Mouse (Mus musculus) myocyte (in vitro differentiated cells): Measurements from ENCODE around the gene Pth1r. TPM values are rescaled to one million over a fixed set of nuclear protein-coding genes. Genes with fewer than 3 reads are reported as not detected.

Source experiments
- H3K27me3 ChIP-seq: one replicate; pipeline ENCODE4 v1.6.1; 2011; ENCODE audit not compliant: control insufficient read depth, insufficient read depth, insufficient read length
- H3K36me3 ChIP-seq: one replicate; pipeline ENCODE4 v1.6.1; 2011; ENCODE audit not compliant: control insufficient read depth, insufficient read depth
- H3K4me2 ChIP-seq: one replicate; pipeline ENCODE4 v1.6.1; 2011; ENCODE audit warnings: low read depth, control low read depth
- H3K4me3 ChIP-seq: one replicate; pipeline ENCODE4 v1.5.1; 2011; ENCODE audit warnings: mild to moderate bottlenecking, control low read depth, moderate library complexity
- H3K79me2 ChIP-seq: one replicate; pipeline ENCODE4 v1.6.1; 2011; ENCODE audit not compliant: control insufficient read depth, insufficient read depth
- H3ac ChIP-seq: one replicate; pipeline ENCODE4 v1.6.1; 2011; ENCODE audit not compliant: control insufficient read depth, insufficient read length
- CEBPB ChIP-seq: IDR thresholded peaks from 2 replicates; pipeline ENCODE4 v1.6.1; 2011; ENCODE audit warnings: mild to moderate bottlenecking, moderate library complexity; ENCODE audit not compliant: poor library complexity, insufficient read depth, severe bottlenecking
- E2F4 ChIP-seq: IDR thresholded peaks from one replicate; pipeline ENCODE4 v1.6.1; 2011; ENCODE audit warnings: mild to moderate bottlenecking, control low read depth, moderate library complexity; ENCODE audit not compliant: insufficient read depth
- MAX ChIP-seq: IDR thresholded peaks from one replicate; pipeline ENCODE4 v1.6.1; 2011; ENCODE audit warnings: low read depth, mild to moderate bottlenecking, control low read depth
- MYOD1 ChIP-seq, 3 experiments: IDR thresholded peaks; one replicate each; pipeline ENCODE4 v1.6.1; 2011; ENCODE audit warnings: control low read depth in 2 of 3, low read depth in 2 of 3, mild to moderate bottlenecking in 2 of 3, moderate library complexity in 1 of 3; ENCODE audit not compliant: insufficient read length in 2 of 3, control insufficient read depth in 1 of 3
- MYOG ChIP-seq, 3 experiments: IDR thresholded peaks; one replicate each; pipeline ENCODE4 v1.6.1; 2011; ENCODE audit warnings: control low read depth in 2 of 3, low read depth in 2 of 3, mild to moderate bottlenecking in 2 of 3; ENCODE audit not compliant: insufficient read length in 2 of 3, control insufficient read depth in 1 of 3, insufficient read depth in 1 of 3
- POLR2A ChIP-seq: IDR thresholded peaks from one replicate; pipeline ENCODE4 v1.6.1; 2011; ENCODE audit warnings: low read depth, mild to moderate bottlenecking, control low read depth, moderate library complexity; ENCODE audit not compliant: insufficient read length
- POLR2AphosphoS2 ChIP-seq: IDR thresholded peaks from one replicate; pipeline ENCODE4 v1.6.1; 2011; ENCODE audit warnings: low read depth, control low read depth; ENCODE audit not compliant: insufficient read length
- REST ChIP-seq: IDR thresholded peaks from one replicate; pipeline ENCODE4 v1.6.1; 2011; ENCODE audit warnings: mild to moderate bottlenecking, control low read depth, moderate library complexity; ENCODE audit not compliant: insufficient read depth, insufficient read length
- SRF ChIP-seq: IDR thresholded peaks from one replicate; pipeline ENCODE4 v1.6.1; 2011; ENCODE audit warnings: low read depth; ENCODE audit not compliant: control insufficient read depth, insufficient read length
- TCF12 ChIP-seq: IDR thresholded peaks from one replicate; pipeline ENCODE4 v1.6.1; 2011; ENCODE audit warnings: mild to moderate bottlenecking, control low read depth; ENCODE audit not compliant: poor library complexity, insufficient read depth, severe bottlenecking
- TCF3 ChIP-seq: IDR thresholded peaks from one replicate; pipeline ENCODE4 v1.6.1; 2011; ENCODE audit warnings: low read depth, control low read depth; ENCODE audit not compliant: insufficient read length
- USF1 ChIP-seq: IDR thresholded peaks from one replicate; pipeline ENCODE4 v1.6.1; 2011; ENCODE audit warnings: low read depth, mild to moderate bottlenecking, control low read depth, moderate library complexity
- polyA plus RNA-seq: library from polyadenylated mRNA; unstranded; fragments of >200 nt; fragmentation: generic; extraction: Trizol; gene quantifications from one replicate; pipeline ENCODE4 v1.2.1, GENCODE M21; 2012; ENCODE audit warnings: missing spikeins

Gene Pth1r
- polyA plus RNA-seq, 1 experiment: 0.20 TPM

GRCm38 (mm10) chr9:110722060-110722459 is 24.9 kb downstream of the Pth1r start:
- TF ChIP-seq POLR2A (no peak), MYOD1 (IDR thresholded peaks at IDR 0.05; ENCODE audit: control insufficient read depth in 1 of 3, insufficient read length in 2 of 3, low read depth in 2 of 3) (no peak), MAX (no peak), TCF12 (no peak), CEBPB (no peak), POLR2AphosphoS2 (no peak), SRF (no peak), E2F4 (no peak), MYOG (IDR thresholded peaks at IDR 0.05; ENCODE audit: control insufficient read depth in 1 of 3, insufficient read depth in 1 of 3, insufficient read length in 2 of 3, low read depth in 2 of 3) (no peak), USF1 (no peak), TCF3 (no peak), REST (no peak)
- Histone ChIP-seq H3K4me2 (no peak overlapping the region), H3K27me3 (no peaks in the 10 kb centered on the region), H3K36me3 (no peaks in the 10 kb centered on the region), H3K79me2 (no peaks in the 10 kb centered on the region), H3K4me3 (no peak overlapping the region), H3ac (no peak overlapping the region)

DNA sequence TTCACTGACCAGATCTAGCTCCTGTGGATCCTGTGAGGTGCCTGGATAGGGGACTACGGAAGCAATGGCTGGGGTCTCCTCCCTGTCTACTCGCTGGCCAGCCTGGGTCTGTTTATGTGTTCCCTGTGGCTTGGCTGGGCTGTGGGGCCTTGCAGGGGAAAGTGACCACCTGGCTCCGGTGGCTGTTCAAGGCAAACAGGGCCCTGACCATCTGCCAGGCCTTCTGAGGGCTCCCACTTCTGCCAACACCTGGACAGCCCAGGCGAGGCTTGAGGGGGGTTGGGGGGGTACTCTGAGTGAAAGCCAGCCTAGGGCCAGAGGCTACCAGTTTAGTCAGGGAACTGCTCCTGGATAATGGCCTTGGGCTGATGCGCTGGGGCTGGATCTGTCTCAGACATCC is 27.0 kb downstream of the Pth1r start:
- no peaks in the 10 kb centered on the region for H3K27me3 ChIP-seq
- H3ac ChIP-seq: no peak overlapping the region
- H3K79me2 ChIP-seq: no peaks in the 10 kb centered on the region
- H3K4me2 ChIP-seq: no peak overlapping the region
- H3K4me3 ChIP-seq: no peak overlapping the region
- TF ChIP-seq MAX (no peak), USF1 (no peak), POLR2AphosphoS2 (no peak), CEBPB (no peak), E2F4 (no peak), SRF (no peak), POLR2A (no peak), TCF12 (no peak), MYOG (IDR thresholded peaks at IDR 0.05; ENCODE audit: control insufficient read depth in 1 of 3, insufficient read depth in 1 of 3, insufficient read length in 2 of 3, low read depth in 2 of 3) (no peak), MYOD1 (IDR thresholded peaks at IDR 0.05; ENCODE audit: control insufficient read depth in 1 of 3, insufficient read length in 2 of 3, low read depth in 2 of 3) (no peak), TCF3 (no peak)
- H3K36me3 ChIP-seq: peaks cover 5% of the 10 kb centered on the region

DNA sequence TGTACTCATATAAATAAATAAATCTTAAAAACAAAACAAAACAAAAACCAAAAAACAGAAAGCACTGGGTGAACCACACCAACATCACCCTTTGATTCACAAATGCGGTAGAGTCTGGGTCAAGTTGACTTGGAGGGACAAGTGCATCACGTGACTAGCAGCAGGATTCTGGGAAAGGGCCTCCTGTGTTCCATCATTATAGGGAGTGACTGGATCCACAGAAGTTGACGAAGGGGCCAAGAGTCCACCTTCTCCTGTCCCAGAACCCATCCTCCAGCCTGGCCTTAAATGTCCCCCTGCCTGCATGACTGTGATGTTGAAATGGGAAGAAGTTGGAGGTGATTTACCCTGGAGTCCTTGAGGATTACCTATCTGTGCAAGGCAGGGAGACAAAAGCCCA is 28.1 kb downstream of the Pth1r start:
- H3K4me2 ChIP-seq: no peak overlapping the region
- no peak overlapping the region for H3K4me3 ChIP-seq
- H3ac ChIP-seq: no peak overlapping the region
- no peaks in the 10 kb centered on the region for H3K27me3 ChIP-seq
- H3K79me2 ChIP-seq: no peaks in the 10 kb centered on the region
- peaks cover 5% of the 10 kb centered on the region for H3K36me3 ChIP-seq
- TF ChIP-seq SRF (no peak), USF1 (no peak), E2F4 (no peak)

GRCm38 (mm10) chr9:110718071-110718470 is 28.9 kb downstream of the Pth1r start:
- Histone ChIP-seq H3K4me3 (no peak overlapping the region), H3K79me2 (no peaks in the 10 kb centered on the region), H3ac (no peak overlapping the region), H3K36me3 (peaks cover 5% of the 10 kb centered on the region), H3K27me3 (no peaks in the 10 kb centered on the region), H3K4me2 (no peak overlapping the region)
- TF ChIP-seq SRF (no peak), MYOG (IDR thresholded peaks at IDR 0.05; ENCODE audit: control insufficient read depth in 1 of 3, insufficient read depth in 1 of 3, insufficient read length in 2 of 3, low read depth in 2 of 3) (no peak), POLR2A (no peak), USF1 (no peak), TCF12 (no peak), CEBPB (no peak), MAX (no peak), REST (no peak), MYOD1 (IDR thresholded peaks at IDR 0.05; ENCODE audit: control insufficient read depth in 1 of 3, insufficient read length in 2 of 3, low read depth in 2 of 3) (no peak), POLR2AphosphoS2 (no peak), TCF3 (no peak), E2F4 (no peak)

DNA sequence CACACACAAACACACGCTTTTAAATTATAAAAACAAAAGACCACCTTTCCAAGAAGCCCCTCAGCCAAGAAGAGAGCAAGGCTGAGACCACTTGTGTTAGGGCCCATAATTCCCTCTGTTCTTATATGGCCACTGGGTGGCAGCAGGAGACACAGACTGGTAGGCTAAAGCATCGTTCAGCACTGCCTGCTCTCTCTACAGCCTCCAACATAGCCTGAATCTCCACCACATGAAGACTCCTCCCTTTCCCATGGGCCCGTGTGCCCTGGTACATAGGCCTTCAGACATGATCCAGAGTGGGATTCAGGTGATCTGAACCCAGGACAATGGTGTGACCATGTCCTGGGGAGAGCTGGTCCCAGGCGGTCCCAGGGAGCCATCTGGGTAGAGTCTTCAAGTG is 30.2 kb downstream of the Pth1r start:
- Histone ChIP-seq H3K4me2 (no peak overlapping the region), H3K36me3 (peaks cover 5% of the 10 kb centered on the region), H3K4me3 (no peak overlapping the region), H3K27me3 (no peaks in the 10 kb centered on the region), H3ac (no peak overlapping the region), H3K79me2 (no peaks in the 10 kb centered on the region)
- no peak for TF ChIP-seq USF1
- TF ChIP-seq MYOG (IDR thresholded peaks at IDR 0.05; ENCODE audit: control insufficient read depth in 1 of 3, insufficient read depth in 1 of 3, insufficient read length in 2 of 3, low read depth in 2 of 3): no peak
- TF ChIP-seq POLR2AphosphoS2: no peak
- no peak for TF ChIP-seq SRF
- TF ChIP-seq MYOD1 (IDR thresholded peaks at IDR 0.05; ENCODE audit: control insufficient read depth in 1 of 3, insufficient read length in 2 of 3, low read depth in 2 of 3): no peak
- no peak for TF ChIP-seq POLR2A
- TF ChIP-seq REST: no peak
- no peak for TF ChIP-seq E2F4
- no peak for TF ChIP-seq CEBPB
- TF ChIP-seq TCF12: no peak
- TF ChIP-seq TCF3: no peak
- no peak for TF ChIP-seq MAX
